Mouse (Mus musculus) right cerebral cortex, postnatal 4 days (tissue): Measurements from ENCODE around the gene Gm20696.

ENCODE experiments used
- DNase-seq: peaks from one replicate; pipeline ENCODE4 v3.0.0-alpha.2; 2022

The Gm20696 gene

GRCm38 (mm10) chr6:99233411-99233810 is 433.2 kb downstream of the Gm20696 start:
- no peak for DNase-seq

- no peak for DNase-seq
These were observed 438.2 kb downstream of the Gm20696 start for GRCm38 (mm10) chr6:99228336-99228870.

GRCm38 (mm10) chr6:99221147-99221546 is 445.4 kb downstream of the Gm20696 start:
- no peak for DNase-seq

- DNase-seq, result no peak
These were observed 446.1 kb downstream of the Gm20696 start for GRCm38 (mm10) chr6:99220472-99220871.

GRCm38 (mm10) chr6:99217846-99218245 is 448.8 kb downstream of the Gm20696 start:
- no peak for DNase-seq

GRCm38 (mm10) chr6:99217155-99217554 is 449.4 kb downstream of the Gm20696 start:
- DNase-seq, result no peak

GRCm38 (mm10) chr6:99212461-99212860 is 454.1 kb downstream of the Gm20696 start:
- no peak for DNase-seq

- DNase-seq, result no peak
These were observed 454.8 kb downstream of the Gm20696 start for GRCm38 (mm10) chr6:99211663-99212333.

- DNase-seq, result no peak
These were observed 456.4 kb downstream of the Gm20696 start for GRCm38 (mm10) chr6:99210161-99210560.
